Mouse (Mus musculus): Measurements from ENCODE around the gene Rab13. TPM values are rescaled to one million over a fixed set of nuclear protein-coding genes. Genes with fewer than 3 reads are reported as not detected.

Rab13 gene
- polyA plus RNA-seq, 1 experiment from 2014 or later: 17.7 TPM

DNA sequence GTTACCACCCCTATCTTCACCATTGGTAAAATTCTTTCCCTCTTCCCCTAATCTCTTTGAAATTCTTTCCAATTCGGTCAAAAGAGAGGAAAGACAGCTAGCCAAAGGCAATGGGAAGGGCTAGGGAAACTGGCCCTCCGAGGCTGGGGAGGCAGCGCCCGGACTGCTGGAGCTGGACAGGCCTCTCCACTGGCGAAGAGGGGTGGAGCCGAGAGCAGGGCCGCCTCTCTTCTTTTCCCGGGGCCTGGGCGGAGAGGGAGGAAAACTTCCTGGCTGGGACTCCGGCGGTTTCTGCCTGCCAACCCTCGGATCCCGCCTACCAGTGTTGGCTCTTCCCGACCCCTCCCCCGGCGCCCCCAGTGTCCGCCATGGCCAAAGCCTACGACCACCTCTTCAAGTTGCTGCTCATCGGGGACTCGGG is 7.0 kb downstream of the Rab13 start:
- peak overlapping the region; percentile 58 for H3K4me3 ChIP-seq (ENCODE audit: low read length)
- peak; percentile 88 for ATAC-seq (ENCODE audit: low FRiP score, low TSS enrichment)
- H3K9me3 ChIP-seq (ENCODE audit: control insufficient read depth, low read length): no peaks in the 10 kb centered on the region
- H3K27ac ChIP-seq (ENCODE audit: low read depth, low read length): peak overlapping the region; percentile 90
- peak overlapping the region; percentile 69 for H3K9ac ChIP-seq (ENCODE audit: low read depth, low read length)
- WGBS: 0% methylated on average over 18 of the region's 20 CpGs
- H3K4me2 ChIP-seq (replicated peaks; ENCODE audit: low read depth, low read length): peak overlapping the region; percentile 69
- H3K27me3 ChIP-seq (ENCODE audit: control insufficient read depth, insufficient read depth, low read length): no peaks in the 10 kb centered on the region
- peaks cover 9% of the 10 kb centered on the region; the same call in 1 of the 2 replicates for H3K4me1 ChIP-seq (ENCODE audit: control insufficient read depth, insufficient read depth, low read length)
- peaks cover 15% of the 10 kb centered on the region for H3K36me3 ChIP-seq (ENCODE audit: control insufficient read depth, insufficient read depth, low read length)

DNA sequence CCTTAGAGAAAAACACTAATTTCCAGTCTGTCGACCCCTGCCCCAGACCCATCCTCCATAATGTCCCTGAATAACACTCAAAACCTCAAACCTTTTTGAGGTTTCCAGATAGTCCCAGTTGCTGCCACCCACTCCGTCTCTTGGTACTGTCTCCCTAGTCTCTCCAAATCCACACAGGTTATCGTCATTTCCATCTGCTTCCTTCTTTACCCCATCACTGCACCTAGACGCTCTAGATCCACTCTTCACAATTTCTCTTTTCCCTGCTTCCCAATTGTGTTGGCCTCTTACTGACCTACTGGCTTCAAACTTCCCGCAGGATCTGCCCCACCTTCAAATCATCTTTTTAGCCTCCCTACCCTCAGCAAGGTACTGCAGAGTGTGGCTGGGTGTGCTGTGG is 7.6 kb downstream of the Rab13 start:
- Histone ChIP-seq H3K9me3 (ENCODE audit: control insufficient read depth, low read length) (no peaks in the 10 kb centered on the region), H3K36me3 (ENCODE audit: control insufficient read depth, insufficient read depth, low read length) (peaks cover 20% of the 10 kb centered on the region), H3K4me3 (ENCODE audit: low read length) (peak overlapping the region; percentile 58), H3K4me1 (ENCODE audit: control insufficient read depth, insufficient read depth, low read length) (peaks cover 9% of the 10 kb centered on the region; the same call in 1 of the 2 replicates), H3K9ac (ENCODE audit: low read depth, low read length) (peak overlapping the region; percentile 69), H3K4me2 (replicated peaks; ENCODE audit: low read depth, low read length) (peak overlapping the region; percentile 69), H3K27me3 (ENCODE audit: control insufficient read depth, insufficient read depth, low read length) (no peaks in the 10 kb centered on the region), H3K27ac (ENCODE audit: low read depth, low read length) (peak overlapping the region; percentile 90)
- WGBS: 16% methylated on average over 5 of the region's 5 CpGs
- ATAC-seq (ENCODE audit: low FRiP score, low TSS enrichment): no peak

DNA sequence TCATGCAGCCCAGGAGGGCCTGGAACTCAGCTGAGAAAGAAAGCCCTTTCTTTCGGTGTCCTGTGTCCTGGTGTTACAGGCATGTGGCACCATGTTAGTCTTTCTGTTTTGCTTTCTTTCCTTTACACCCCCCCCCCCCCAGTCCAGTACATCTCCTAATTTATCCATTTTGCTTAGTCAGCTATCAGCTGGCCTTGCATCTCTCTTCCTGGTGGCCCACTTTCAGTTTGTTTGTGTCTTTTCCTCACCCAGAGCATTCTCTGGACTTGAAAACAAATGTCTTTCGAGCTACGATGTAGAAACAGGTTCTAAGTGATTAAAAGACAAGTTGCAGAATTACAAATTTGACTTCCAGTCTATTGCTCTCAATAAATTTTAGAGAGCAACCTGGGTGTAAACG is 9.0 kb downstream of the Rab13 start:
- ATAC-seq (ENCODE audit: low FRiP score, low TSS enrichment): no peak
- Histone ChIP-seq H3K27me3 (ENCODE audit: control insufficient read depth, insufficient read depth, low read length) (no peaks in the 10 kb centered on the region), H3K27ac (ENCODE audit: low read depth, low read length) (no peak overlapping the region), H3K4me2 (replicated peaks; ENCODE audit: low read depth, low read length) (no peak overlapping the region), H3K4me3 (ENCODE audit: low read length) (no peak overlapping the region), H3K36me3 (ENCODE audit: control insufficient read depth, insufficient read depth, low read length) (peaks cover 20% of the 10 kb centered on the region), H3K4me1 (ENCODE audit: control insufficient read depth, insufficient read depth, low read length) (peaks cover 9% of the 10 kb centered on the region; the same call in 1 of the 2 replicates), H3K9ac (ENCODE audit: low read depth, low read length) (no peak overlapping the region), H3K9me3 (ENCODE audit: control insufficient read depth, low read length) (no peaks in the 10 kb centered on the region)
- 80% methylated on average over 4 of the region's 4 CpGs for WGBS

DNA sequence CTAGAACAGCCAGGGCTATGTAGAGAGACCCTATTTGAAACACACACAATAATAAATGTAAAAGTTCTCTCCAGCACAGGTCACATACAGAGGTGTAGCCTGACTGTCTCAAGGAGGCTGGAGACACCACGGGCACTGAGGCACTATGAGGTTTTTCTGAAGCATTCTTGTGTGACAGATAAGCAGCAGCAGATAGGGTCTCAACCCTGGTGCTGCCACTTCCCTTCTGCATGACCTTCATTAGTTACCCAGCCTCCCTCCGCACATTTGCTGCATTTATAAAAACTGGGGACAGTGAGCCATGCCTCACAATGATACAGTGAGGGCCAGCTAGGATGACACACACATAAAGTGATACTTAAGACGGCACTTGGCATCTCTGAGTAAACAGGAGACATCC is 9.4 kb downstream of the Rab13 start:
- Histone ChIP-seq H3K36me3 (ENCODE audit: control insufficient read depth, insufficient read depth, low read length) (peaks cover 20% of the 10 kb centered on the region), H3K4me2 (replicated peaks; ENCODE audit: low read depth, low read length) (no peak overlapping the region), H3K9ac (ENCODE audit: low read depth, low read length) (no peak overlapping the region), H3K4me3 (ENCODE audit: low read length) (no peak overlapping the region), H3K4me1 (ENCODE audit: control insufficient read depth, insufficient read depth, low read length) (peaks cover 9% of the 10 kb centered on the region; the same call in 1 of the 2 replicates), H3K27me3 (ENCODE audit: control insufficient read depth, insufficient read depth, low read length) (no peaks in the 10 kb centered on the region), H3K27ac (ENCODE audit: low read depth, low read length) (no peak overlapping the region), H3K9me3 (ENCODE audit: control insufficient read depth, low read length) (no peaks in the 10 kb centered on the region)
- ATAC-seq (ENCODE audit: low FRiP score, low TSS enrichment): no peak
- WGBS: 43% methylated on average over 3 of the region's 3 CpGs

DNA sequence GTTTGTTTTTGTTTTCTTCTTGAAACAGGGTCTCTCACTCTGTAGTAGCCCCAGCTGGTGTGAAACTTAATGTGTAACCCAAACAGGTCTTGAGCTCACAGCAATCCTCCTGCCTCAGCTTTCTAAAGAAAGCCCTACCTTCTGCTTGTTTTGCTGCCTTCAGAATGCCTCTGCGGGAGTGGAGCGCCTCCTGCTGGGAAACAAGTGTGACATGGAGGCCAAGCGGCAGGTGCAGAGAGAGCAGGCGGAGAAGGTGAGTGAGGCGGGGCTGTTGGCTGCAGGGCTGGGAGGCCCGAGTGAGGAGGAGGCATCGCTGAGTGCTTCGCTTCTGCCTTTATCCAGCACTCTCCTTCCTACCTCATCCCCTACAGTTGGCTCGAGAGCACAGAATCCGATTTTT is 10.8 kb downstream of the Rab13 start:
- Histone ChIP-seq H3K27ac (ENCODE audit: low read depth, low read length) (no peak overlapping the region), H3K36me3 (ENCODE audit: control insufficient read depth, insufficient read depth, low read length) (peaks cover 20% of the 10 kb centered on the region), H3K4me2 (replicated peaks; ENCODE audit: low read depth, low read length) (no peak overlapping the region), H3K27me3 (ENCODE audit: control insufficient read depth, insufficient read depth, low read length) (no peaks in the 10 kb centered on the region), H3K9me3 (ENCODE audit: control insufficient read depth, low read length) (no peaks in the 10 kb centered on the region), H3K4me3 (ENCODE audit: low read length) (no peak overlapping the region), H3K4me1 (ENCODE audit: control insufficient read depth, insufficient read depth, low read length) (peaks cover 9% of the 10 kb centered on the region; the same call in 1 of the 2 replicates), H3K9ac (ENCODE audit: low read depth, low read length) (no peak overlapping the region)
- no peak for ATAC-seq (ENCODE audit: low FRiP score, low TSS enrichment)
- WGBS: 77% methylated on average over 10 of the region's 10 CpGs

DNA sequence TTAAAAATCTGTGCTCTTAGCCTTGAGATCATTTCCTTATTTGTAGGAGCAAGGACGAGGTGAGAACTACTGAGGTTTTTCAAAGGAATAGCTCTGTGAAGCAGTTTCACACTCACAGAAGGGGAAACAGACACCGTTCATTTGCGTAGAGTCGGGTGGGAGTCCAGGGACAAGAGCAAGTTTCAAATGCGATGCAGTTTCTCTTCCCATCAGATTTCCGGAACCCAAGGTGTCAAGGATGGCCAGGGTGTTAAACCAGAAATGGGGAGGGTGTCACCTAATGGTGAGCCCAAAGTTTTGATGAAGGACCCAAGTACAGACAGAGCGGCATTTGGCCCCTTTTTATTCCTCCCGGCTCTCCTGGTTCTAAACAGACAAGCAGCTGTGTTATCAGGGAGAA is 17.6 kb downstream of the Rab13 start:
- Histone ChIP-seq H3K27me3 (ENCODE audit: control insufficient read depth, insufficient read depth, low read length) (no peaks in the 10 kb centered on the region), H3K4me3 (ENCODE audit: low read length) (peak overlapping the region; percentile 69), H3K36me3 (ENCODE audit: control insufficient read depth, insufficient read depth, low read length) (peaks cover 24% of the 10 kb centered on the region), H3K9me3 (ENCODE audit: control insufficient read depth, low read length) (no peaks in the 10 kb centered on the region), H3K27ac (ENCODE audit: low read depth, low read length) (peak overlapping the region; percentile 92), H3K9ac (ENCODE audit: low read depth, low read length) (peak overlapping the region; percentile 86), H3K4me2 (replicated peaks; ENCODE audit: low read depth, low read length) (peak overlapping the region; percentile 53), H3K4me1 (ENCODE audit: control insufficient read depth, insufficient read depth, low read length) (0 out of 2 replicates have a peak, but pooled peaks cover 3% of the 10 kb centered on the region)
- 11% methylated on average over 8 of the region's 8 CpGs for WGBS
- no peak for ATAC-seq (ENCODE audit: low FRiP score, low TSS enrichment)

DNA sequence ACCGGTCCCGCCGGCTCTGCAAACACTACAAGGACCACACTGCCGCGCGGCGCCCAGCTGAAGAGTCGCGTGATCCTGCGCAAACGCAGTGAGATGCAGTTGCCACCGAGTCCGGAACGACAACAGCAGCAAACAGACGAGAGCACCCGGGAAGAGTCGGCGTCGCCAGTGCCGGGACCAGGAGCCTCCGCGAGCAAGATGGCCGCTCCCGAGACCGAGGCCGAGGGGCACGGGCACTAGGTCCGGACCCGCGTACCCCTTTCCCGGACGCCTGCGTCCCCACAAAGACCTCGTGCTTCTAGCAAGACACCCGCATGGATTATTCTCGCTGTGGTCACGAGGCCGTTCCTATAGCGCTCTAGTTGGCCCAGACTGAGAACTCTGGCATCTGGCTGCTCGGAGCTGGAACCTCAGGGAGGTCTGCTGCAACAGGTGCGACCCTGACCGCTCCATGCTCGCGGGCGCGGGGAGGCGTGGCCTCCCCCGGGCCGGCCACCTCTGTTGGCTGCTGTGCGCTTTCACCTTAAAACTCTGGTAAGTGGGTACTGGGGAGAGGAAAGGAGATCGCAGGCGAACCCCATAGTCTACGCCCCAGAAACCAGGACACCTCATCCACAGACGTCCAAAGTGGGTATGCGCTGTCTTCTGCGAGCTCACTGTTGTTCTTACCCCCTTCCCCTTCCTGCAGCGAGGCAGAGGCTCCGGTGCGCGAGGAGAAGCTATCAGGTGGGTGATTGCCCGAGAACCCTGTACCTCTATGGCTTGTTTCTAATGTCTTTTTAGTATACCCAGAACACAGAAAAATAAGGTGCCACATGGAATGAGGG is 18.2 kb downstream of the Rab13 start, which contains the start of gene Jtb:
Gene Jtb, plus strand, starts transcription at position 91 of the 827 bp plus-strand sequence.
- Histone ChIP-seq H3K27ac (ENCODE audit: low read depth, low read length) (peak within 1 kb of the TSS; percentile 92), H3K36me3 (ENCODE audit: control insufficient read depth, insufficient read depth, low read length) (peaks cover 28% of the 10 kb centered on the region), H3K27me3 (ENCODE audit: control insufficient read depth, insufficient read depth, low read length) (no peaks in the 10 kb centered on the region), H3K4me2 (replicated peaks; ENCODE audit: low read depth, low read length) (peak within 1 kb of the TSS; percentile 53), H3K4me3 (ENCODE audit: low read length) (peak within 1 kb of the TSS; percentile 69), H3K9ac (ENCODE audit: low read depth, low read length) (peak within 1 kb of the TSS; percentile 86), H3K9me3 (ENCODE audit: control insufficient read depth, low read length) (no peaks in the 10 kb centered on the region), H3K4me1 (ENCODE audit: control insufficient read depth, insufficient read depth, low read length) (0 out of 2 replicates have a peak, but pooled peaks cover 3% of the 10 kb centered on the region)
- ATAC-seq (ENCODE audit: low FRiP score, low TSS enrichment): peak; percentile 96
- WGBS: under 1% methylated on average over 61 of the region's 61 CpGs

DNA sequence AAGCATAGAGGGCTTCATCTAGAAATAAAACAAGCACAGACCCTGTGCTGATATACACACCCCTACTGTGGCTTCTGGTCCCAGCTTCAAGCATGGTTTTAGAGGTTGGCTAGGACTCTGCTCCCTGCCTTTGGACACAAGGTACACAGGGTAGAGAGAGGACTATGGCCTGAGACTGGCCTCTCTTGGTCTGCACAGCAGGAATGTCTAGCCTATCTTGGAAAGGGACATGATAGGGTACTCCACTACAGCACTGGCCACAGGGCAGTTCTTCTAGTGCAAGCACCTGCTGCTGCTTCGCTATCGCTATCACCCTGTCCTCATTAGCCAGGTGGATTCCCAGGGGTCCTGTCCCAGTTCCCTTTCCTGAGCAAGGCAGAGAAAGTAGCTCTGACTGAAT is 27.8 kb downstream of the Rab13 start:
- Histone ChIP-seq H3K4me2 (replicated peaks; ENCODE audit: low read depth, low read length) (no peak overlapping the region), H3K9ac (ENCODE audit: low read depth, low read length) (no peak overlapping the region), H3K27ac (ENCODE audit: low read depth, low read length) (no peak overlapping the region), H3K4me3 (ENCODE audit: low read length) (no peak overlapping the region), H3K27me3 (ENCODE audit: control insufficient read depth, insufficient read depth, low read length) (no peaks in the 10 kb centered on the region), H3K4me1 (ENCODE audit: control insufficient read depth, insufficient read depth, low read length) (peaks cover 13% of the 10 kb centered on the region; the same call in 1 of the 2 replicates), H3K9me3 (ENCODE audit: control insufficient read depth, low read length) (no peaks in the 10 kb centered on the region), H3K36me3 (ENCODE audit: control insufficient read depth, insufficient read depth, low read length) (peaks cover 6% of the 10 kb centered on the region; the same call in 1 of the 2 replicates)
- ATAC-seq (ENCODE audit: low FRiP score, low TSS enrichment): no peak
- 96% methylated on average over 2 of the region's 2 CpGs for WGBS
